Mouse (Mus musculus) frontal cortex, postnatal 14 days (tissue): ENCODE measurements at regions not wholly inside any gene's neighbourhood (a gene's known extent, or its start where the extent isn't known, plus 50 kb on each side); places are given as distances from the start of the nearest gene placed in this dataset.

Source experiments
- DNase-seq, 2 experiments: peaks; one replicate each; pipeline ENCODE4 v3.0.0; 2022; ENCODE audit warnings: low spot score in 2 of 2

GRCm38 (mm10) chr15:28823526-28823925, 620.0 kb downstream of the Dnah5 start:
- no peak for DNase-seq

GRCm38 (mm10) chr15:28834831-28835230, 631.3 kb downstream of the Dnah5 start:
- DNase-seq: no peak

- DNase-seq: no peak
Observed at GRCm38 (mm10) chr15:28840322-28840721, 636.8 kb downstream of the Dnah5 start.

GRCm38 (mm10) chr15:28856419-28856818, 652.9 kb downstream of the Dnah5 start:
- no peak for DNase-seq

- DNase-seq: no peak
Observed at GRCm38 (mm10) chr15:28858176-28858575, 654.6 kb downstream of the Dnah5 start.

GRCm38 (mm10) chr15:28864101-28864500, 660.5 kb downstream of the Dnah5 start:
- no peak for DNase-seq

GRCm38 (mm10) chr15:28864913-28865312, 661.4 kb downstream of the Dnah5 start:
- DNase-seq: no peak

GRCm38 (mm10) chr15:28873001-28873400, 669.4 kb downstream of the Dnah5 start:
- DNase-seq: peak; percentile 4

- DNase-seq: no peak
Observed at GRCm38 (mm10) chr15:28896248-28896808, 692.8 kb downstream of the Dnah5 start.

GRCm38 (mm10) chr15:28922437-28922836, 718.9 kb downstream of the Dnah5 start:
- no peak for DNase-seq

- DNase-seq: no peak
Observed at GRCm38 (mm10) chr15:28948245-28948644, 744.7 kb downstream of the Dnah5 start.
